Mouse (Mus musculus) kidney, postnatal 0 days (tissue): Measurements from ENCODE around the gene Sf3a3. TPM values are rescaled to one million over a fixed set of nuclear protein-coding genes. Genes with fewer than 3 reads are reported as not detected.

ENCODE experiments used
- ATAC-seq: fragments of 200-750 bp; cut with Nextera tagmentation; replicated peaks from 2 replicates; pipeline ENCODE4 v1.8.0; 2017; ENCODE audit warnings: low read depth, moderate number of reproducible peaks, moderate TSS enrichment, moderate library complexity; ENCODE audit not compliant: low FRiP score
- DNase-seq: peaks from one replicate; pipeline ENCODE4 v3.0.0-alpha.2; 2016; ENCODE audit warnings: low spot score
- H3K27ac ChIP-seq: fragments of 300-500 bp; sonication (generic); 2 replicates; pipeline ENCODE4 v1.5.1; 2014; ENCODE audit warnings: mild to moderate bottlenecking
- H3K27me3 ChIP-seq: fragments of 300-500 bp; sonication (generic); 2 replicates; pipeline ENCODE4 v1.6.1; 2014; ENCODE audit warnings: low read length, mixed read lengths; ENCODE audit not compliant: insufficient read depth
- H3K36me3 ChIP-seq: fragments of 300-500 bp; sonication (generic); 2 replicates; pipeline ENCODE4 v1.6.1; 2014; ENCODE audit warnings: low read length, mixed read lengths; ENCODE audit not compliant: insufficient read depth
- H3K4me1 ChIP-seq: fragments of 300-500 bp; sonication (generic); replicated peaks from 2 replicates; pipeline ENCODE4 v1.6.1; 2014; ENCODE audit warnings: antibody characterized with exemption, low read length, mixed read lengths; ENCODE audit not compliant: insufficient read depth
- H3K4me2 ChIP-seq: fragments of 300-500 bp; sonication (generic); 2 replicates; pipeline ENCODE4 v1.6.1; 2014; ENCODE audit warnings: mild to moderate bottlenecking, low read length, moderate library complexity, mixed read lengths
- H3K4me3 ChIP-seq: fragments of 300-500 bp; sonication (generic); replicated peaks from 2 replicates; pipeline ENCODE4 v1.5.1; 2014; ENCODE audit warnings: low read depth, low read length
- H3K9ac ChIP-seq: fragments of 300-500 bp; sonication (generic); 2 replicates; pipeline ENCODE4 v1.6.1; 2014; ENCODE audit warnings: low read depth, low read length
- H3K9me3 ChIP-seq: fragments of 300-500 bp; sonication (generic); replicated peaks from 2 replicates; pipeline ENCODE4 v1.6.1; 2016; ENCODE audit warnings: low read length, inconsistent platforms, mixed read lengths
- CTCF ChIP-seq: IDR thresholded peaks from 2 replicates; pipeline ENCODE4 v1.5.1; 2016; ENCODE audit warnings: antibody characterized with exemption, low read depth, mild to moderate bottlenecking, moderate library complexity
- WGBS: fragments of 180-500 bp; shearing (Covaris S2); extraction: QIAGEN DNeasy Blood & Tissue Kit; methylation state at CpG from one replicate; pipeline ENCODE4 v1.1.7; 2014; 5-methylcytosine and 5-hydroxymethylcytosine counted together
- polyA plus RNA-seq: library from polyadenylated mRNA; unstranded; fragments of >200 nt; fragmentation: Nextera tagmentation; extraction: Ambion mirVana; gene quantifications from 2 replicates; pipeline ENCODE4 v1.2.1, GENCODE M21; 2015

The Sf3a3 gene
- polyA plus RNA-seq, 1 experiment from 2014 or later: 92.4 TPM

GRCm38 (mm10) chr4:124755526-124755925, 41.0 kb downstream of the Sf3a3 start:
- 45% methylated on average over 7 of the region's 7 CpGs for WGBS
- H3K4me1 ChIP-seq: peaks cover 12% of the 10 kb centered on the region; the same call in 1 of the 2 replicates

GRCm38 (mm10) chr4:124759305-124759811, 44.8 kb downstream of the Sf3a3 start:
- no peak for ATAC-seq

More at GRCm38 (mm10) chr4:124755526-124755925, 41.0 kb downstream of the Sf3a3 start:
- H3K27me3 ChIP-seq: no peaks in the 10 kb centered on the region
- no peak for TF ChIP-seq CTCF
- no peak overlapping the region for H3K4me3 ChIP-seq
- H3K9me3 ChIP-seq: no peaks in the 10 kb centered on the region
- H3K4me2 ChIP-seq: no peak overlapping the region
- DNase-seq: no peak
- no peak for ATAC-seq
- H3K36me3 ChIP-seq: no peaks in the 10 kb centered on the region
- no peak overlapping the region for H3K9ac ChIP-seq
- peak overlapping the region; percentile 63 for H3K27ac ChIP-seq

GRCm38 (mm10) chr4:124761201-124761600, 46.6 kb downstream of the Sf3a3 start:
- Histone ChIP-seq H3K9ac (no peak overlapping the region), H3K4me1 (no peaks in the 10 kb centered on the region), H3K9me3 (no peaks in the 10 kb centered on the region), H3K36me3 (no peaks in the 10 kb centered on the region), H3K27ac (no peak overlapping the region), H3K4me3 (no peak overlapping the region), H3K4me2 (no peak overlapping the region), H3K27me3 (no peaks in the 10 kb centered on the region)
- TF ChIP-seq CTCF: no peak
- ATAC-seq (no peak), DNase-seq (no peak)
- 44% methylated on average over 1 of the region's 1 CpGs for WGBS

More at GRCm38 (mm10) chr4:124759305-124759811, 44.8 kb downstream of the Sf3a3 start:
- Histone ChIP-seq H3K27ac (peak overlapping the region; percentile 54), H3K9ac (no peak overlapping the region), H3K36me3 (no peaks in the 10 kb centered on the region), H3K4me2 (peak overlapping the region; percentile 15; the same call in 1 of the 2 replicates), H3K9me3 (no peaks in the 10 kb centered on the region), H3K27me3 (no peaks in the 10 kb centered on the region), H3K4me3 (no peak overlapping the region), H3K4me1 (no peaks in the 10 kb centered on the region)
- TF ChIP-seq CTCF: no peak
- 30% methylated on average over 7 of the region's 7 CpGs for WGBS
- peak; percentile 57 for DNase-seq

GRCm38 (mm10) chr4:124762858-124763452, 48.4 kb downstream of the Sf3a3 start:
- no peaks in the 10 kb centered on the region for H3K9me3 ChIP-seq
- no peaks in the 10 kb centered on the region for H3K4me1 ChIP-seq
- H3K36me3 ChIP-seq: no peaks in the 10 kb centered on the region
- H3K9ac ChIP-seq: no peak overlapping the region
- ATAC-seq (no peak), DNase-seq (no peak)
- H3K4me3 ChIP-seq: no peak overlapping the region
- H3K4me2 ChIP-seq: no peak overlapping the region
- 81% methylated on average over 6 of the region's 6 CpGs for WGBS
- no peak for TF ChIP-seq CTCF
- no peak overlapping the region for H3K27ac ChIP-seq
- H3K27me3 ChIP-seq: no peaks in the 10 kb centered on the region

- WGBS: 70% methylated on average over 23 of the region's 23 CpGs
- peak overlapping the region; percentile 28; the same call in 1 of the 2 replicates for H3K27ac ChIP-seq
Measured at GRCm38 (mm10) chr4:124765802-124766565, 51.4 kb downstream of the Sf3a3 start.

GRCm38 (mm10) chr4:124766566-124766940, 52.0 kb downstream of the Sf3a3 start:
- no peaks in the 10 kb centered on the region for H3K27me3 ChIP-seq
- peak overlapping the region; percentile 28; the same call in 1 of the 2 replicates for H3K27ac ChIP-seq
- H3K4me3 ChIP-seq: no peak overlapping the region
- no peak overlapping the region for H3K4me2 ChIP-seq
- no peaks in the 10 kb centered on the region for H3K4me1 ChIP-seq
- no peaks in the 10 kb centered on the region for H3K36me3 ChIP-seq
- ATAC-seq (no peak), DNase-seq (no peak)
- no peak for TF ChIP-seq CTCF
- 74% methylated on average over 2 of the region's 2 CpGs for WGBS
- H3K9ac ChIP-seq: no peak overlapping the region
- no peaks in the 10 kb centered on the region for H3K9me3 ChIP-seq

More at GRCm38 (mm10) chr4:124765802-124766565, 51.4 kb downstream of the Sf3a3 start:
- DNase-seq (no peak), ATAC-seq (no peak)
- Histone ChIP-seq H3K4me1 (no peaks in the 10 kb centered on the region), H3K9ac (no peak overlapping the region), H3K4me3 (no peak overlapping the region), H3K4me2 (no peak overlapping the region), H3K9me3 (no peaks in the 10 kb centered on the region), H3K27me3 (no peaks in the 10 kb centered on the region), H3K36me3 (no peaks in the 10 kb centered on the region)
- TF ChIP-seq CTCF: no peak
